Mouse (Mus musculus): ENCODE measurements around the gene Hoxa3.

DNA sequence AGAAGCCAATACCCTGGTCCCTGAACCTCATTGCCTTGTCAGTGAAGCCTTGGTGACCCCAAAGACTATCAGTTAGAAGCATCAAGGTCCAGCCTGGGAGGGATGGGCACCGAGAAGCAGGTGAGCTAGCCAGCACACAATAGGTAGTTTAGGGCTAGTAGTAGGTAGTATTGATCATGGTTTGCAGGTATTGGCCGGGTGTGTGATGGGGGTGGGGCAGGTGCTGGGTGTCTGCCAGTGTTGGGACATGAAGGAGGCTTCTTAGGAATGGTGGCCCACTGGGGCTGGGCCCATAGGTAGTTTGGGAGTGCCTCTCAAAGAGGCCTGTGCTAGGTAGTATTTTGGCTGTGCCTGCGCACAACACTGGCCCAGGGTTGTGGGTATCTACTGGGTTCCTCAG lies 1.9 kb upstream of the Hoxa3 start:
- no peak for TF ChIP-seq RAD21 (IDR thresholded peaks at IDR 0.05; ENCODE audit: low read depth, low read length)
- TF ChIP-seq CHD1 (IDR thresholded peaks at IDR 0.05; ENCODE audit: low read depth, low read length), result no peak
- no peak for TF ChIP-seq TBP (conservative IDR thresholded peaks at IDR 0.05; ENCODE audit: low read depth, low read length)
- no peak for TF ChIP-seq POLR2A (IDR thresholded peaks at IDR 0.05; ENCODE audit: low read depth, low read length)
- no peak for TF ChIP-seq ZKSCAN1 (IDR thresholded peaks at IDR 0.05; ENCODE audit: borderline replicate concordance, low read depth, low read length)
- no peak for TF ChIP-seq CTCF (conservative IDR thresholded peaks at IDR 0.05 in 1 of 2, IDR thresholded peaks at IDR 0.05 in 1 of 2; ENCODE audit: low read depth in 2 of 2, low read length in 2 of 2)
- no peak for TF ChIP-seq USF1 (IDR thresholded peaks at IDR 0.05; ENCODE audit: low read depth, low read length)
- TF ChIP-seq MEF2A (IDR thresholded peaks at IDR 0.05; ENCODE audit: borderline replicate concordance, low read depth, low read length), result no peak
- TF ChIP-seq MAZ (IDR thresholded peaks at IDR 0.05; ENCODE audit: low read depth, low read length), result no peak
- no peak for TF ChIP-seq GABPA (IDR thresholded peaks at IDR 0.05; ENCODE audit: insufficient replicate concordance, low read depth, low read length)
- no peak for TF ChIP-seq MXI1 (IDR thresholded peaks at IDR 0.05; ENCODE audit: low read depth, low read length)
- no peak for TF ChIP-seq USF2 (conservative IDR thresholded peaks at IDR 0.05; ENCODE audit: low read depth, low read length)
- no peak for TF ChIP-seq ZNF384 (IDR thresholded peaks at IDR 0.05; ENCODE audit: low read depth, low read length)
- no peak for TF ChIP-seq ZMIZ1 (IDR thresholded peaks at IDR 0.05; ENCODE audit: low read depth, low read length)

Measured in CH12.LX (cell line).